Mouse (Mus musculus) kidney, adult 9 months (tissue): ENCODE data around the gene Best1.
A peak's percentile ranks its signal among the peaks of the same experiment; 100 is the strongest.

ENCODE experiments used
- DNase-seq: peaks from one replicate; pipeline ENCODE4 v3.0.0; 2022

Gene Best1

GRCm38 (mm10) chr19:10022414-10023303 is 21.2 kb upstream of the Best1 start:
- peak; percentile 75 for DNase-seq

GRCm38 (mm10) chr19:10021981-10022380 is 20.5 kb upstream of the Best1 start:
- no peak for DNase-seq

GRCm38 (mm10) chr19:10019214-10019760 is 17.9 kb upstream of the Best1 start:
- DNase-seq: no peak

DNA sequence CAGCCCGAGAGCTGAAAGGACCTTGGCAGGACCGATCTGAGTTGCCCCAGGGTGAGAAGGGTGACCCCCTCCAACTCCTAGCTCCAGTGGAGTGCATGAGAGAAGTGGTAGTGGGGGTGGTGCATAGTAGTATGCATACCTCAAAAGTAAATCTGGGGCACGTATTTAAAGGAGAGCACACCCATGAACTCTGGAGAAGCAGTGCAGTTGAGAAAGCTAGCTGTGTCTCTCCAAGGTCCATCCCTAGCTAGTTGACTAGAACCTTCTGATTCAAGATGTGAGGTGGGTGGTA is 17.0 kb upstream of the Best1 start:
- DNase-seq: no peak

DNA sequence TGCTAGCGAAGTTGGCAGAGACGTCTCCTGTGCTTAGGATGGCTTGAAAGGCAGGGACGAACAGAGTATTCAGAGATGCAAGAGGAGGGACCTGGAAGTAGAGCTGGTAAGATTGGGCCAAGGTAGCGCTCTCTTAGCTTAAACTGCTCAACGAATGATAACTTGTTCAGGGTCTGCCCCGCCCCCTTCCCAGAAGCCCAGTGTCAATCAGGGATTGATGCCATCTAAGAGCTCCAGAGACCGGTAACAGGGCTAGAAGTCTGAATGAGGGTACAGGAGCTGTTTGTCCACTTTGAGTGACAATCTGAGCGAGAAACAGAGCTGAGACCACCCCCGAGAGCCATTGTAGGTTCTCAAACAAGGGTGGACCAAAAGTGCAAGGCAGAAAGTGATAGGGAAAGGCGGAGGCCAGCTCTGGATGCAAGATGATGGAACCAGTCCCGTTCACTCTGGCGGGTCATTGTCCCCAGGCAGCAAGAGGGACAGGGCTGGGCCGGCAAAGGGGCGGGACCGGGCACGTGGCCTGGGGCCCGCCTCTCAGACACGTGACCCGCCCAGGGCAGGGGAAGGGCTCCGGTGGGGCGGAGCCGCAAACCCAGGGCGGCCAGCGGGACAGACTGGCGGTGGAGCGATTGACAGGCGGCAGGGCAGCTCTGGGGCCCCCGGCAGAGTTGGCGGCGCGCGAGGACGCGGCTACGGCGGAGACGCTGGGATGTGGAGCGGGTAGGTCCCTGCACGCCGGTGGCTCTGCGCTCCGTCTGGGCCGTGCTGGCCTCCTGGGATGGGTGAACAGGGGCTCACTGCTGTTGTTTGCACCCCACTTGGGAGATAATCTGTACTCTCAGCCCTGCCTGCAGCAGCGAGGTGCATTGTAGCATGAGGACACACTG is 16.4 kb upstream of the Best1 start:
- DNase-seq: peak; percentile 94

DNA sequence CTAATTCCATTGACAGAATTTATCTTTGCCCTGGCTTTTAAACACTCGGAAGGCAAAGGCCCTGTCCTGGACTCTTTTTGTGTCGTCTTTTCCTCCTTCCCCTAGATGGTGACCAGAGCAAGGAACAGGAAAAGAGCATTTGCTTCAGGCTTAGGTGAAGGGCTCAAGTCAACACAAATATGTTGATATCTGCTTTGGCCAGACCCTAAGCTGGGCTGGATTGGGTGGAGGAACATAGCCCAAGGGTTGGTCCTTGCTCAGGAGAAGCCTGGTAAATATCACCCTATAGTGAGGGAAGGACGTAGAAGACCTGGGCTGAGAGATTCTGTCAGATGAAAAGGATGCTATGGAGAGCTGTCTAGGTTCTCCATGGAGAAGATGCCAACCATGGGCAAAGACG is 14.7 kb upstream of the Best1 start:
- DNase-seq: no peak

DNA sequence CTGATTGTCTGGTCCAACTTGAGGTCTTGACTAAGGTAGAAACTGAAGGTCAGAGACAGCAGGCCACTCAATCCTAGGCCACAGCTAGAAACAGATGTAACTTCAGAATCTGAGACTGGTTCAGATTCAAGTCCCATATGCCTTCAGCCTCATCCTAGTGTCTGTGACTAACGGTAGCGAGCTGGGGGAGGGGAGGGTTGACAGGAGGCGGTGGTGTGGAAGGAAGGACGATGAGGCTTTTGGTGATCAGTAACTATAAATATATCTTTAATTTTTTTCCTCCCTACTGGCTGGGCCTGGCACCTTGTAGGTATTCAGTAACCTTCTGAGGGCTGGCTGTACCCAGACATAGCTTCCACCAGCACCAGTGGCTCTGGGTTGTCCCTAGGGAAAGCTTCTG is 14.0 kb upstream of the Best1 start:
- no peak for DNase-seq

GRCm38 (mm10) chr19:10014824-10015223 is 13.4 kb upstream of the Best1 start:
- peak; percentile 80 for DNase-seq

DNA sequence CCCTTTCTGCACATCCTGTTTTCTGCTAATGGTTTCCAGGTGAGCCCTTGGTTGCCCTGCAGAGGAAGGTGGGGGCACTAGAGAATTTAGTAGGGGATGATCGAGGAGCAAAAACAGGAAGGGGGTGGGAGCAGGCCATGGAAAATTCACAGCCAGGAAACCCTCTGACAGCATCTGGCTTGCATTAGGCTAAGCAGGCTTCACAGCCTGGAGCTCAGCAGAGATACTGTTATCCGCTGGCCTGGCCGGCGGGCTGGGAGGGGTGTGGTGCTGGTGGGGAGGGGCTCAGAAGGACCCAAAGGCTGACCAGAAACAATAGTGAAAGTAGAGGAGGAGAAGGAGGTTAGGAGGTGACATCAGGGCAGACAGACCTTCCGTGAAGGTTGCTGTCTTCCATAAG is 12.5 kb upstream of the Best1 start:
- no peak for DNase-seq

DNA sequence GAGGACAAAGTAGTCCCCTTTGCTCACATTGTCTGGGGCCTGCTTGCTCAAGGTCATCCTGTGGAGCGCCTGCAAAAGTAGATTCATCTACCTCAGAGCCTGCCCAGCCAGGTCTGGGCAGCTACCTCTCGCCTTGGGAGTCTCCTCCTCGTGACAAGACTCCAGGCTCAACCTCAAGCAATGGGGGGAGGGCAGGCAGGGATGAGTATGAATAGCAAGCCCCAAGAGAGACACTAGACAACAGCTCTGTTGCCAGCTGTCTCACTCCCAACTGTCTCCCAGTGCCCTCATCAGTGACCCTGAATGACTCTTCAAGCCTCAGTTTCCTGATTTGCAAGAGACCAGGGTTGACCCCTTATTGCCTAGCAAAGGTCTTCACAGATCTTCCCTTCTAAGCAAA is 11.9 kb upstream of the Best1 start:
- DNase-seq: no peak

DNA sequence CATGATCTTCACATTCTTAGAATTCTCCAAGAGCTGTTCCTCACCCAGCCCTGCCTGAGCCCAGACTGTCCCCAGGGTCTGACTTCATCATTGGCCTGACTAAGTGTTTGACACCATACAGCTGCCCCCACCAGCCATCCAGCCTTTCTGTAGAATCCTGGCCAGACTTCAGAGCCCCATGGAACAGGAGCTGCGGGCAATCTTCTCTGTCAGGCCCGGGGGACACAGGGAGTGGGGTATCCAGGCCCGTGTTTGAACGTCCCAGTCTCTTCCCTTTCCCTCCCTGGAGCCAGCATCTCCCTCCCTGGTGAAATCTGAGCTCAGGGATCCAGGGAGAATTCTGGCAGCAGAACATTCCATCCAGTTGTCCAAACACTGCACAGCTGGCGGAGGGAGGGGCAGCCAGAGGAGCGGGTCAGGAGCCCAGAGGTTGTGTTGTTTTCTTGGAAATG is 11.4 kb upstream of the Best1 start:
- DNase-seq: no peak

DNA sequence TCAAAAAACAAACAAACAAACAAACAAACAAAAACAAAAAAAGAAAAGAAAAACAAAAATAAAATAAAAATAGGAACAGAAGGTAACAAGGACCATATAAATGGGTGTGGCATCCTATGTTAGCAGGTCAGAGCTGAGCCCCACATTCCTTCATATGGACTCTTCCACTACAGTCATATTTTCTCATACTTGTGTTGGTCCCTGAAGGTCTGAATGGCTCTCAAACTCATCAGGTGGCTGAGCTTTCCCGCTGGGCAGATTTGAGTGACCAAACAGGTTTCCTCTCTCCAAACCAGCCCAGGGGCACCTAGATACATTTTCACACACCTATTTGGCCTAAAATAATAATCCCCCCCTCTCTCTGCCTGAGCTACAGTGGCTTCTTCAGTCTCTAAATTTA is 10.0 kb upstream of the Best1 start:
- DNase-seq: no peak

- no peak for DNase-seq
Observed at GRCm38 (mm10) chr19:10003696-10004095, 2.3 kb upstream of the Best1 start.

DNA sequence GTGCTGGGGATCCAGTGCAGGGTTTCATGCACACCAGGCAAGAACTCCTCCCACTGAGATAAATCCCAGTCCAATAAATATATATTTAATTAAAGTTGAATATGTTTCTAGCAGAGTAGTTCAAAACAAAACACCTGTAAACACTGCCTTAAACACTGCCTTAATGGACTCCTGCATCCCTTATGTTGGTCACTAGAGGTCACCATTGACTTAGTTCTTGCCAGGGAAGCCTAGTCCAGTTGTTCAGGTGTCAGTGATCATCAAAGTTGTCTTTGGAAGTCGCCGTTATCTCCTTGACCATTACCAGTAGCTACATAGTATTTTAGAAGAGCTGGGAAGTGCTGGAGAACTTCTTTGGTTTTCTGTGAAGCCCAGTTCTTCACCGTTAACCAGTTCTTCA is 1.1 kb downstream of the Best1 start:
- DNase-seq: peak; percentile 81

DNA sequence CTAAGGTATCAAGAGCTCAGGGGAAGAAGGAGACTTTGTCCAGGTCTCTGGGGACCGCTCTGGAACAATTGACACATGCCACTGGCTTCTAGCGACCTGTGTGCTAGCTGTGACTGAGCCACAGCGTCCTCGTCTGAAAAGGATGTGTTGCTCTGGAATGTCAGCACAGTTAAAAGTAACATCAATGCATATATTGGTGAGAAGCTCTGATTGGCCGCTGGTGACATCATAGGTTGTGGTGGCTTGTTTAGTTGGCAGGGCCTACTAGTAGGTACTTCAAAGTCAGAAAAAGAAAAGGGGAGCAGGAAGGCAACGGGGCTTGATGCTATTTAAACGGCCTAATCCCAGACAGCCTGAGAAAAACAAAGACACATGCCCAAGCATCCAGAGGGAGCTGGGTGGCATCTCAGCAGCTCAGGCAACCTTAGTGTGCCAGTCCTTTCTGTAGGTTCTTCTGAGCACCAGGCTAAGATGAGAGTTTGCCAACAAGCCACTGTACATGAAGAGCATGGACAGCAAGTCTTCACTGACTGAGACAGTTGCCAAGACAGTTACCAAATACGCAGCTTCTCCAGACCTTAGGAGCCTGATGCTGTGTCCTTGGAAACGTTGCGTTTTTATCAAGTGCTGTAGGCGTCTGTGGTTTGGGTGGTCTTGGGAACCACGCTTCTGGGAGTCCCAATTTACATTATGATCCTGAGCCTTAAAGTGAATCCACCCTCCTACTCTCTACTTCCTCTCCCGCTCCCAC is 2.5 kb downstream of the Best1 start:
- no peak for DNase-seq

GRCm38 (mm10) chr19:9998063-9998416 is 3.4 kb downstream of the Best1 start:
- no peak for DNase-seq

- no peak for DNase-seq
Observed at GRCm38 (mm10) chr19:9997204-9998062, 4.0 kb downstream of the Best1 start.

- DNase-seq: peak; percentile 92
Observed at GRCm38 (mm10) chr19:9993036-9993656, 8.3 kb downstream of the Best1 start.

DNA sequence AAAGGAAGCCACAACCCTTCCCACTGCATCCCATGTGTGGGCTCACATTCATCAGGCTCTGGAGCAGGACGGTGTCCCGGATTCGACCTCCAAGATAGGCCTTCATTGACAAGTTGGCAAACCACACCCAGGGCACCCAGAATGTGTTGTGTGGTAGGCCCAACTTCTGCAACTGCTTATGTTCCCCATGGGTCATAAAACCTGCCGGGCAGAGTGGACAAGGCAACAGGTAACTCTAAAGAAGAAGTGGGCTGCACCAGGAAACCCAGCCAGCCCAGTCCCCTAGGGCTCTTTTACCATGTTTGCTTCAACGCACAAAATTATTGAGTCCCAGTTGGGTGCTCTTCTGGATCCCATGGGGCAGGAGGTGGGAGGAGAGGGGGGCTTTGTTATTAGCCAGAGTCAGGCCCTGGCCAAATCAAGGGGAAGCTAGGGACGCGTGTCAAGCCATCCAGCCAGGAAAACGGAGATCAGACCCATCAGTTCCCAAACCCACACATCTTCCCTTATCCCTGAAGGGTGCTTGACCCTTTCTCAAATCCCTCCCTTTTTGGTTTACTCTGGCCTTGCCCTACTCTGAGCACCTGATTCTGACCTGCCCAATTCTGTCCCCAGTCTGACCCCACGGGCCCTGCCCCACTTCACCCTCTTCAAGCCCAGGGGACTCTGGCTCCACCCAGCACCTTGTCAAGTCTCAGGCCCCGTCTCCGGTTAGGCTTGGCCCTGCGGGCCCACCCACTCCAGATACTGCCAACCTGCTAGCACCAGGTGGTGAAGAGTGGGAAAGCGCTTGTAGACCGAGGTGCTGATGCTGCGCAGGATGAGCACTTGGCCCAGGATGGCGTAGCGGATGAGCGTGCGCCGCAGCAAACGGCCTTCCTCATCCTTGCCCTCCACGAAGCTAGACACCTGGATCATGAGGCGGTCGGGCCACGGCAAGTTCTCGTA is 9.1 kb downstream of the Best1 start:
- DNase-seq: no peak

DNA sequence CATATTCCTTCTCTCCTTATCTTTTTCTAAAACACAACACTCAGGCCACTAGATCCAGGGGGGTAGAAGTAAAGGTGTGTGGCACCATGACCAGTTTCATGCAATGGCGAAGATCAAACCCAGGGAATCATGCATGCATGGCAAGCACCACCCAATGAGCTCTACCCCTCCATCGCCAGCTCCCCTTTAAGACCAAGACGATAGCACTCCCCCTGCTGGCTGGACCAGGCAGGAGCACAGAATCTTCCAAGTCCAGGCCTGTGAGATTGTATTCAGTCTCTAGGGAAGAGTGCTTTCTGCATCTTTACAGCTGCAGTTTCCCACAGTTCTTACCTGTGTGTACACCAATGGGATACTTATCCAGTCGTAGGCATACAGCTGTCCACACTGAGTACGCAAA is 10.1 kb downstream of the Best1 start:
- peak; percentile 84 for DNase-seq

GRCm38 (mm10) chr19:9989884-9990256 is 11.6 kb downstream of the Best1 start:
- DNase-seq: no peak
